Mouse (Mus musculus): ENCODE measurements around the gene Mnt. TPM values are rescaled to one million over a fixed set of nuclear protein-coding genes. Genes with fewer than 3 reads are reported as not detected.

Mnt gene
- polyA plus RNA-seq, 1 experiment from 2014 or later, result 6.9 TPM

DNA sequence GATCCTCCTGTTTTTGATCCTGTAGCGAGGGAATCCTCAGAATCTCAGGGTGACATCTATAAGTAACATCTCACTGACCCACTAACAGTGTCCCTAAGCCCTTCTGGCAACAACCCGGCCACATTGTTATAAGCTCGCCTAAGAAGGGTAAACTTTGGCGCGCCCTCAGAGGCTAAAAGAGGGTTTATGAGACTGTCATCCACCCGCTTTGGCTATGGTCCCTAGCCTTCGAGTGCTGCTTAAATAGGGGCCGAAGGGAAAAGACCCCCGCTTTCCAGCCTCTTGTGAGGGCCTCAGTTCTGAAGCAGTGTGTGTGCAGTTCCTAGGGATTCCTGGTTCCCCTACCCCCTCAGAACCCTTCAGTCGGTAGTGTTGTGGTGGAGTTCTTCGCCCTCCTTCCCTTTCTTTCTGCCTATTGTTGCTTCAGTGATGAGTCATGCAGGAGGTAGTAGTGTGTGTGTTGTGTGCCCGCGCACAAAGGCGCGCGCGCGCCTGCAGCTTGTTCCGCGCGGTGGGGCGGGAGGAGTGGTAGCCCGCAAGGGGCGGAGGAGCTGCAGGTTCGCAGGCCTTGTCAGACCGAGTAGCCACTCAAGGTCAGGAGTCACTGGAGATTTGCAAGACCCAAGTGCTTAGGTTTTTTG, 1.9 kb downstream of the Mnt start:
- peak overlapping the region; percentile 96 for H3K4me3 ChIP-seq (replicated peaks)
- no peaks in the 10 kb centered on the region for H3K9me3 ChIP-seq (replicated peaks)
- peaks cover 61% of the 10 kb centered on the region for H3K4me1 ChIP-seq
- WGBS, result under 1% methylated on average over 26 of the region's 26 CpGs
- no peaks in the 10 kb centered on the region for H3K27me3 ChIP-seq
- peak overlapping the region; percentile 39 for H3K9ac ChIP-seq
- peak overlapping the region; percentile 85 for H3K4me2 ChIP-seq (replicated peaks)
- no peaks in the 10 kb centered on the region for H3K36me3 ChIP-seq
- peak overlapping the region; percentile 97 for H3K27ac ChIP-seq (replicated peaks)
- ATAC-seq (ENCODE audit: insufficient number of reproducible peaks, low FRiP score, low TSS enrichment, low read depth), result no peak

DNA sequence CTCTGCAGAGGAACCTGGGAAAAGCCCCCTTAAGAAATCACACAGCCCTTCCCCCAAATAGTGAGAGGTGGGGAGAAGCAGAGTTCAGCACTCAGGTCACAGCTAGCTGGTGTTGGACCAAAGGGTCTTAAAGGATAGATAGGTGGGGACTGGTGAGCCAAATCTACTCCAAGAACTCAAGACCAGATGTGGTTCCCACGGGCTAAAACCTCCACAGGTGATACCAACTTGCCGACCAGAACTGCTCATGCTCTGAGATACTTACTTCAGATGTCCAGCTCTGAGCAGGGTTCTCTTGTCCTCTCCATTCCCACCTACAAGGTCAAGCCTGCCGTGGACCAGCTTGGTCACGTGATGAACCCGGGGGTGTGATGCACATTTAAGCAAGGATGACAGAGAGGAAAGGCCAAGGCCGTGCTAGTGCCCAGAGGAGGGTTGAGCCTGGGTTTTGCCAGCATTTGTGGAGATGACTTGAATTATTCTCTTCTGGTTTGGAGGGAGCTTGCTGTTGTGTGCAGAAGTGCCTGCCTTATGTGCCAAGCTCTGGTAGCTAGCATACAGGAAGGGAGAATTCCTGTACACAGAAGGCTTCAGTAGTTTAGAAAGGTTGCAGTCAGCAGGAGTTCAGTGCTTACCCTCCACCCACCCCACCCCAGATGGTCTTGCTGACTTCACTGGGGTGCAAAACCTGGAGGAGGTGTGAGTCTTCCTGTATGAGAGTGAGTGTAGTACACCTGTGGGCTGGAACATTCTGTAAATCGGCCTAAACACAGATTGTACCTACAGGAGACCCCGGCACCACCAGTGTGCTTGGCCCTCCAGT, 3.0 kb downstream of the Mnt start:
- Histone ChIP-seq H3K36me3 (no peaks in the 10 kb centered on the region), H3K4me1 (peaks cover 59% of the 10 kb centered on the region), H3K27me3 (no peaks in the 10 kb centered on the region), H3K4me2 (replicated peaks) (peak overlapping the region; percentile 85), H3K4me3 (replicated peaks) (no peak overlapping the region; the same call in 1 of the 2 replicates), H3K9me3 (replicated peaks) (no peaks in the 10 kb centered on the region), H3K27ac (replicated peaks) (peak overlapping the region; percentile 56), H3K9ac (no peak overlapping the region)
- ATAC-seq (ENCODE audit: insufficient number of reproducible peaks, low FRiP score, low TSS enrichment, low read depth), result no peak
- WGBS, result 79% methylated on average over 8 of the region's 8 CpGs

DNA sequence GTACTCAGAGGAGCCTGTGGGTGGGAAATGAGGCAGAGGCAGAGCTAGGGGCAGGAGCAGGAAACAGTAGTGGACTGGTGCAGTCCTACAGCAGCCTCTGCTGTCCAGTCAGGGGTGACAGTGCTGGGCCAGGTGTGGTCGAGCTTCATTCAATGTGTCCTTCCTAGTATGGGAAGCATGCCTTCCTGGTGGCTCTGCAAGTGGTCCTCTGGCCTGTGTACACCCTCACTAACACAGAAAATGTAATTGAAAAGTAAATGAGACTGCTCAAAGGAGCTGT, 3.6 kb downstream of the Mnt start:
- Histone ChIP-seq H3K9me3 (replicated peaks) (no peaks in the 10 kb centered on the region), H3K9ac (no peak overlapping the region), H3K4me1 (peaks cover 61% of the 10 kb centered on the region), H3K36me3 (no peaks in the 10 kb centered on the region), H3K4me3 (replicated peaks) (no peak overlapping the region), H3K27ac (replicated peaks) (peak overlapping the region; percentile 56), H3K4me2 (replicated peaks) (no peak overlapping the region), H3K27me3 (no peaks in the 10 kb centered on the region)
- ATAC-seq (ENCODE audit: insufficient number of reproducible peaks, low FRiP score, low TSS enrichment, low read depth), result no peak
- WGBS, result 53% methylated on average over 1 of the region's 1 CpGs

DNA sequence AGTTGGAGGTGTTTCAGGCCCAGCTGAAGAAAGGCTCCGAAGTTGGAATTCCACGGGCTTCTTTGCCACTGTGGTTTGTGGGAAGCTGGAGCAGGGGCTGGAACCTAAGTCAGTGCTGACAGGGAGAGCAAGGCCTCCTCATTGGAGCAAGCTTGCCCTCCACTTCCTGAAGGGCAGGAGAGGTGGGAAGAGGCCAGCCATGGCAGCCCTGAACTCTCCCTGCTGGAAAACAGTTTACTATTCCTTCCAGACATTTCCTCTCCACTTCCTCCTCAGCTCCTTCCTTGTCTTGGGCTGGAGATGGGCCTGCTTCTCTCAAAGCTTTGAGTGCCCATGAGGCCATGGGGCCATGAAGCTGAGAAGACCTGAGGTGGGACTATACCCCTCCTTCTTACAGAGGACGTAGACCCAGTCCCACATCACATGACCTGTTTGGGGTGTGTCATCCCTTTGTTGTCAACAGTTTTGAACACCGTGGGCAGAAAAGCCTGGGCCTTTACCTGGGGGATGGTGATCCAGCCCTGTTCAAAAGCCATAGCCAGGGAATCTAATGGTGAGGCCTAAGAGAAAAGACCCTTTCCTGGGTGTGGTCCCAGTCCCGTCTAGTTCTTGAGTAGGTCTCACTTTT, 4.0 kb downstream of the Mnt start:
- H3K4me1 ChIP-seq, result peaks cover 60% of the 10 kb centered on the region
- no peak for ATAC-seq (ENCODE audit: insufficient number of reproducible peaks, low FRiP score, low TSS enrichment, low read depth)
- H3K4me2 ChIP-seq (replicated peaks), result no peak overlapping the region
- no peaks in the 10 kb centered on the region for H3K9me3 ChIP-seq (replicated peaks)
- WGBS, result 49% methylated on average over 5 of the region's 5 CpGs
- H3K27ac ChIP-seq (replicated peaks), result peak overlapping the region; percentile 56
- no peak overlapping the region for H3K4me3 ChIP-seq (replicated peaks)
- H3K9ac ChIP-seq, result no peak overlapping the region
- H3K27me3 ChIP-seq, result no peaks in the 10 kb centered on the region
- H3K36me3 ChIP-seq, result 0 out of 2 replicates have a peak, but pooled peaks cover under 1% of the 10 kb centered on the region

DNA sequence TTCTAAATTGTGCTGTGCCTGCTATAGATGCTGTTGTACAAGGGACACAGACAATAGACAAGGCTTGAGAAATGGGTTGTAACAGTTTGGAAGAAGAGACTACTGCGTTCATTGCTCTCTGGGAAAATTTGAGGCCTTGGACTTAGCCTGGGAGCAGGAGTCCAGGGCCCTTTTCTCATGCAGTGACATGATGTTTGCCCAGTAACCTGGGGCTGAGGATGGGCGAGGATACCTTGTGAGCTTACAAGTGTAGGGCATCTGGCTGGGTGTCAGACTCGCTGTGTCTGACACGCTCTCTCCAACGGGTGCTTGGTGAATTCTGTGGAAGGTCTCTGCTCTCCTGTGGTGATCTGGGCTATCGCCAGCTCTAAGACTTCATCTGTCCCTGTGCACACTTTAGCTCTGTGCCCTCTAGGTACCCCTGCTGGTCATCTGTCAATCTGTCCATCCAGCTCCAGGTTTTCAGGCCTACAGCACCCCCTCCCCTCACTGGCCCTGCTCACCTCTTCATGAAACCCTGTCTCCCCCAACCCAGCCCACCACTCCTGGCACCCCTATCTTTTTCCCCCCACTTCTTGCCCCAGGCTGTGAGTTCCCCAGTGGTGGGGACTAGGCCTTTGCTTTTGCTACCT, 5.0 kb downstream of the Mnt start:
- Histone ChIP-seq H3K27me3 (no peaks in the 10 kb centered on the region), H3K36me3 (0 out of 2 replicates have a peak, but pooled peaks cover 8% of the 10 kb centered on the region), H3K9me3 (replicated peaks) (no peaks in the 10 kb centered on the region), H3K4me3 (replicated peaks) (no peak overlapping the region), H3K4me1 (peaks cover 59% of the 10 kb centered on the region), H3K4me2 (replicated peaks) (no peak overlapping the region), H3K9ac (no peak overlapping the region), H3K27ac (replicated peaks) (no peak overlapping the region)
- no peak for ATAC-seq (ENCODE audit: insufficient number of reproducible peaks, low FRiP score, low TSS enrichment, low read depth)
- 79% methylated on average over 6 of the region's 6 CpGs for WGBS

DNA sequence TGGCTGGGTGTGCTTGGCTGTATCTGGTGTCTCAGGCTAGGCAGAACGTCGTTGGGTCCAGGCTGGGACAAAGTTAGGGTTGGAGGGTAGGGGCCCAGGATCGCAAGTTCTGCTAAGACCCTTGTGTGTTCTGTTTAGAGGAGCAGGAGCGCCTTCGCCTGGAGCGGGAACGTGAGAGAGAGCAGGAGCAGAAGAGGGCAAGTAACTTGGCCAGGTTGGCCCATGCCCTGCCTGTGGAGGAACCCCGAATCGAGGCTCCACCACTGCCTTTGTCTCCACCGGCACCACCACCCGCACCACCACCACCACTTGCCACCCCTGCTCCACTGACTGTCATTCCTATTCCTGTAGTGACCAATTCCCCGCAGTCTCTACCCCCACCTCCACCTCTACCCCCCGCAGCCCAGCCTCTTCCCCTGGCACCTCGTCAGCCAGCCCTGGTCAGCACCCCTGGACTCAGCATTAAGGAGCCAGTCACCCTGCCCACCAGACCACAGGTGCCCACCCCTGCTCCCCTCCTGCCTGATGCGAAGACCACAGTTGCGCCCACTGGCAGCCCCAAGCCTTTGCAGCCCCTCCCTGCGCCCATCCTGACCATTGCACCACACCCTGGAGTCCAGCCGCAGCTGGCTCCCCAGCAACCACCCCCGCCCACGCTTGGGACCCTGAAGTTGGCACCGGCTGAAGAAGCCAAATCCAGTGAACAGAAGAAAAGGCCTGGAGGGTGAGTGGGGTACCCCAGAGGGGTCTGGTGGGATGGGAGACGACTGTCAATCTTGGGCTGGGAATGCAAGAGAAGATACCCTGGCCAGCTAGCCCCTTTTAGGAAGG, 5.7 kb downstream of the Mnt start:
- H3K4me3 ChIP-seq (replicated peaks), result no peak overlapping the region
- H3K27ac ChIP-seq (replicated peaks), result 0 out of 2 replicates have a peak overlapping the region, but pooled peaks have one; percentile 96
- H3K27me3 ChIP-seq, result no peaks in the 10 kb centered on the region
- 88% methylated on average over 22 of the region's 22 CpGs for WGBS
- no peak for ATAC-seq (ENCODE audit: insufficient number of reproducible peaks, low FRiP score, low TSS enrichment, low read depth)
- H3K9me3 ChIP-seq (replicated peaks), result no peaks in the 10 kb centered on the region
- H3K4me2 ChIP-seq (replicated peaks), result 0 out of 2 replicates have a peak overlapping the region, but pooled peaks have one; percentile 75
- H3K4me1 ChIP-seq, result peaks cover 59% of the 10 kb centered on the region
- H3K9ac ChIP-seq, result no peak overlapping the region
- 0 out of 2 replicates have a peak, but pooled peaks cover 8% of the 10 kb centered on the region for H3K36me3 ChIP-seq

DNA sequence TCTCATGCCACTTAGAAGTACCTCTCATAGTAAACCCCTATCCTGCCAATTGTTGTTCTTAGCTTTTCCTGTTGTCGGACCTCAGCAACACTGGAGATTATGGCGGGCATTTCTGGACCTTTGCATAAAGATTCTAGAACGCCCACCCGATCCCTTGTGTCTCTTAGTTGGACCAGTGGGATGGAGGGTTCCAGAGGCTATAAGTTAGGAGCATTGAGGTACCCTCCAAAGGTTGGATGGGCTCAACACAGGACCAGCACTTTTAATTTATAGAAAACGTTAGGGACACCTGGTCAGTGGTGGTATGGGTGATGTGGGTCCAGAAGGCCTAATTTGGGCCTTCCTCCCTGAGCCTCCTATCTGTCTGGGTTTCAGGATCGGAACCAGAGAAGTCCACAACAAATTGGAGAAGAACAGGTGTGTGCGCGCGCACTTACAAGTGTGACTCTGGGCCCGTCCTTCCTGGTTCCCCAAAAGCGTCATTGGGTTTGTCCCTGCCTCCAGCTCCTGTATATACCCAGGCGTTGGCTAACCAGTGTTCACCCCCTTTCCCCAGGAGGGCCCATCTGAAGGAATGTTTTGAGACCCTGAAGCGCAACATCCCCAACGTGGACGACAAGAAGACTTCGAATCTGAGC, 6.5 kb downstream of the Mnt start:
- no peaks in the 10 kb centered on the region for H3K9me3 ChIP-seq (replicated peaks)
- peak overlapping the region; percentile 57 for H3K4me3 ChIP-seq (replicated peaks)
- ATAC-seq (ENCODE audit: insufficient number of reproducible peaks, low FRiP score, low TSS enrichment, low read depth), result no peak
- H3K4me2 ChIP-seq (replicated peaks), result peak overlapping the region; percentile 75
- peaks cover 59% of the 10 kb centered on the region for H3K4me1 ChIP-seq
- H3K27me3 ChIP-seq, result no peaks in the 10 kb centered on the region
- H3K36me3 ChIP-seq, result peaks cover 10% of the 10 kb centered on the region; the same call in 1 of the 2 replicates
- H3K9ac ChIP-seq, result no peak overlapping the region
- H3K27ac ChIP-seq (replicated peaks), result peak overlapping the region; percentile 96
- 44% methylated on average over 16 of the region's 16 CpGs for WGBS

DNA sequence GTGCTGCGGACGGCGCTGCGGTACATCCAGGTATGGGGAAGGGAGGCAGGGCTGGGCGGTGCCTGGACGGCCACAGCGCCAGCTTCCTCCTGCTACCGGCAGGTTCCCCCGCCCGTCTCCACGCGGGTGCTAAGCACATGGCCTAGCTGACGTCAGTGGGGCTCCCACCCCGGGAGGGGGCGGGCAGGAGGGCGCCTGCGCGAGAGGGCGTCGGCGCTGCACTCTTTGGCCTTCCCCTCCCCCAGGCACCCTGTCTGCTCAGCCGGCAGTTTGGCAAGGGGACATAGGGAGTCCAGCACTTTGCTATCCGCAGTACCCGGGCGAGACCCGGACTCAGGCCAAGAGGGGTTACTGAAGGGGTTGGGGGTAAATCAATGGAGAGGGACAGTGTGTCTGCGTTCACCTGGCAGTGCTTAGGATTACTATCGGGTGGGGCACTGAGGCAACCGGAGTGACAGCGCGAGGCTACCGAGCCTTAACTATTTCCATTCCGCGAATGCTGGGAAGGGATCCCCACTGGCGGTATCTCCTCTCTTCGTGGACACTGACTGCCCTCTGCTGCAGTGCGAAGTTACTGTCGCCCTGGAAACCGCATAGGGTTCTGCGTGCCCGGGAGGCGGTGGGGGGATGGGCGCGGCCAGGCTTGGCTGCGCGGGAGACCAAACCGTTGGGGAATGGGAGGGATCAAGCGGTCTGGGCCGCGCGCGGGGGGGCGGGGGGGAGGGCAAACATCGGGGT, 7.1 kb downstream of the Mnt start:
- H3K36me3 ChIP-seq, result peaks cover 16% of the 10 kb centered on the region; the same call in 1 of the 2 replicates
- H3K4me1 ChIP-seq, result peaks cover 57% of the 10 kb centered on the region
- no peaks in the 10 kb centered on the region for H3K9me3 ChIP-seq (replicated peaks)
- under 1% methylated on average over 54 of the region's 54 CpGs for WGBS
- H3K9ac ChIP-seq, result peak overlapping the region; percentile 47
- H3K4me2 ChIP-seq (replicated peaks), result peak overlapping the region; percentile 75
- H3K4me3 ChIP-seq (replicated peaks), result peak overlapping the region; percentile 57
- H3K27me3 ChIP-seq, result no peaks in the 10 kb centered on the region
- H3K27ac ChIP-seq (replicated peaks), result peak overlapping the region; percentile 96
- peak; percentile 79 for ATAC-seq (ENCODE audit: insufficient number of reproducible peaks, low FRiP score, low TSS enrichment, low read depth)

DNA sequence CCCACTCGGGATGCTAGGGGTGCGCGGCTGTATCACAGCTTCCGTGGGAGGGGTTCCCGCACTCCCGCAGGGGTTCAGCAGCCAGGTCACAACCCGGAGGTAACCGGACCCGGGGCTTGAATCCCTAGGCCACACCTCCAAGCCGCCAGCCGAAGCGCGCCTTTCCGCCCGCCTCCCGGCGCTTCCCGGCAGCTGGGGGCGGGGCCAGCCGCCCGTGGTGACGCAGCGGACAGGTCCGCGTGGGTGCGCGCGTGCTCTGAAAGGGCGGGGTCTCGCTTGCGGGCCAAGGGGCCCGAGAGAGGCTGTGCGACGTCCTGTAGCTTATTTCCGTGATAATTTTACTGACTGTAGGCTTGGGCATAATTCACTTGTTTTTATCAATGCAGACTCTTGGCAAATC, 7.7 kb downstream of the Mnt start:
- Histone ChIP-seq H3K4me3 (replicated peaks) (peak overlapping the region; percentile 57), H3K9ac (peak overlapping the region; percentile 47), H3K27me3 (no peaks in the 10 kb centered on the region), H3K9me3 (replicated peaks) (no peaks in the 10 kb centered on the region), H3K4me2 (replicated peaks) (peak overlapping the region; percentile 75), H3K27ac (replicated peaks) (peak overlapping the region; percentile 96), H3K4me1 (peaks cover 57% of the 10 kb centered on the region), H3K36me3 (peaks cover 22% of the 10 kb centered on the region; the same call in 1 of the 2 replicates)
- under 1% methylated on average over 35 of the region's 35 CpGs for WGBS
- ATAC-seq (ENCODE audit: insufficient number of reproducible peaks, low FRiP score, low TSS enrichment, low read depth), result peak; percentile 79
